Mouse (Mus musculus): ENCODE measurements around the gene Tmem81. TPM values are rescaled to one million over a fixed set of nuclear protein-coding genes. Genes with fewer than 3 reads are reported as not detected.

Gene Tmem81
- total RNA-seq, 2 experiments from 2014 or later, result 4.7 to 4.8 TPM

Other genes with a start within 250 kb of the Tmem81 start
- gene Klhdc8a, start 207.6 kb upstream of the Tmem81 start, total RNA-seq (2021), result 10 to 100 TPM; 11.7 to 14.5 TPM
- gene Nuak2, start 190.1 kb upstream of the Tmem81 start, total RNA-seq (2021), result 1 to 10 TPM; 1.3 TPM
- gene Tmcc2, start 114.9 kb upstream of the Tmem81 start, total RNA-seq (2021), result 100 to 1,000 TPM; 204 to 205 TPM
- gene Dstyk, start 88.7 kb upstream of the Tmem81 start, total RNA-seq (2021), result 10 to 100 TPM; 44.3 to 45.2 TPM
- 10 to 100 TPM; 59.5 to 61.4 TPM for gene Rbbp5, start 28.9 kb upstream of the Tmem81 start, total RNA-seq (2021)
- 10 to 100 TPM; 65.8 to 86.7 TPM for gene Cntn2, start 37.0 kb downstream of the Tmem81 start, total RNA-seq (2021)
- 100 to 1,000 TPM; 128 to 134 TPM for gene Nfasc, start 235.6 kb downstream of the Tmem81 start, total RNA-seq (2021)

Measured in left cerebral cortex, adult 18-20 months (tissue).